Mouse (Mus musculus) neural tube, embryonic 11.5 days (tissue): ENCODE measurements around the gene Actl7b. TPM values are rescaled to one million over a fixed set of nuclear protein-coding genes. Genes with fewer than 3 reads are reported as not detected.

Source experiments
- polyA plus RNA-seq: library from polyadenylated mRNA; unstranded; fragments of >200 nt; fragmentation: Nextera tagmentation; extraction: Ambion mirVana; gene quantifications from 2 replicates; pipeline ENCODE4 v1.2.1, GENCODE M21; 2014

Actl7b gene
- polyA plus RNA-seq, 1 experiment from 2014 or later = not detected

Other genes starting within 250 kb of the Actl7b start
- gene Gm26657, start 1.4 kb downstream of the Actl7b start, polyA plus RNA-seq = not detected in 2 replicates
- gene Actl7a, start 2.0 kb upstream of the Actl7b start, polyA plus RNA-seq = not detected in 2 replicates
- gene Elp1, start 60.9 kb upstream of the Actl7b start, polyA plus RNA-seq = 102 and 116 TPM in 2 replicates
- gene Fam206a, start 60.9 kb upstream of the Actl7b start, polyA plus RNA-seq = 28.7 and 30.6 TPM in 2 replicates
- gene Ctnnal1, start 123.7 kb upstream of the Actl7b start, polyA plus RNA-seq = 27.4 and 27.9 TPM in 2 replicates
- 7.9 and 9.2 TPM in 2 replicates for gene Tmem245, start 206.0 kb upstream of the Actl7b start, polyA plus RNA-seq
- 6.1 and 7.2 TPM in 2 replicates for gene Frrs1l, start 248.9 kb upstream of the Actl7b start, polyA plus RNA-seq